Mouse (Mus musculus) ES-E14 (cell line): Measurements from ENCODE around the gene Ddx21. TPM values are rescaled to one million over a fixed set of nuclear protein-coding genes. Genes with fewer than 3 reads are reported as not detected.
A peak's percentile ranks its signal among the peaks of the same experiment; 100 is the strongest.

Experiments
- DNase-seq: peaks from one replicate; pipeline ENCODE4 v3.0.0-alpha.2; 2013; ENCODE audit warnings: low read depth, low spot score
- H3K27ac ChIP-seq: 2 replicates; pipeline ENCODE4 v1.5.1; 2012; ENCODE audit warnings: low read depth, mild to moderate bottlenecking, low read length, moderate library complexity, mixed read lengths; ENCODE audit not compliant: poor library complexity, insufficient read depth, severe bottlenecking
- H3K36me3 ChIP-seq: 2 replicates; pipeline ENCODE4 v1.6.1; 2012; ENCODE audit warnings: mild to moderate bottlenecking, low read length, moderate library complexity, mixed read lengths; ENCODE audit not compliant: control insufficient read depth, poor library complexity, insufficient read depth, severe bottlenecking
- H3K4me1 ChIP-seq, 2 experiments: fragments of 150-350 bp in 1 of 2; sonication (generic) in 1 of 2; 2 replicates each; pipeline ENCODE4 v1.6.1; 2012; ENCODE audit warnings: low read length in 2 of 2, mild to moderate bottlenecking in 1 of 2, mixed read lengths in 1 of 2; ENCODE audit not compliant: control insufficient read depth in 2 of 2, insufficient read depth in 2 of 2, poor library complexity in 1 of 2
- H3K4me3 ChIP-seq, 2 experiments: fragments of 150-350 bp in 1 of 2; sonication (generic) in 1 of 2; 2 replicates each; pipeline ENCODE4 v1.5.1; 2012; ENCODE audit warnings: low read length in 2 of 2, low read depth in 1 of 2, mild to moderate bottlenecking in 1 of 2, mixed read lengths in 1 of 2; ENCODE audit not compliant: insufficient read depth in 1 of 2, poor library complexity in 1 of 2, severe bottlenecking in 1 of 2
- H3K9ac ChIP-seq: 2 replicates; pipeline ENCODE4 v1.6.1; 2012; ENCODE audit warnings: low read depth, mild to moderate bottlenecking, low read length, mixed read lengths; ENCODE audit not compliant: poor library complexity, insufficient read depth, severe bottlenecking
- H3K9me3 ChIP-seq: fragments of 150-350 bp; sonication (generic); 2 replicates; pipeline ENCODE4 v1.6.1; 2012; ENCODE audit warnings: low read depth, mild to moderate bottlenecking, low read length; ENCODE audit not compliant: control insufficient read depth, insufficient read depth
- CHD2 ChIP-seq: IDR thresholded peaks from 2 replicates; pipeline ENCODE4 v1.6.1; 2014; ENCODE audit warnings: mild to moderate bottlenecking, low read depth, low read length, inconsistent platforms
- HCFC1 ChIP-seq: IDR thresholded peaks from 2 replicates; pipeline ENCODE4 v1.6.1; 2012; ENCODE audit warnings: low read length, inconsistent platforms, borderline replicate concordance; ENCODE audit not compliant: insufficient read depth
- MAFK ChIP-seq: IDR thresholded peaks from 2 replicates; pipeline ENCODE4 v1.6.1; 2014; ENCODE audit warnings: mild to moderate bottlenecking, low read depth, low read length, inconsistent platforms; ENCODE audit not compliant: insufficient read depth
- ZC3H11A ChIP-seq: IDR thresholded peaks from 2 replicates; pipeline ENCODE4 v1.6.1; 2012; ENCODE audit warnings: low read depth, mild to moderate bottlenecking, inconsistent platforms, low read length, borderline replicate concordance
- ZNF384 ChIP-seq: IDR thresholded peaks from 2 replicates; pipeline ENCODE4 v1.6.1; 2012; ENCODE audit warnings: low read depth, low read length, inconsistent platforms
- in situ Hi-C, 2 experiments: fragments of 600-800 bp; cut with MboI; formaldehyde crosslinking; loops; one replicate each; pipeline ENCODE4 v1.15.1; 2025; ENCODE audit warnings: low sequenced_read_pairs in 2 of 2, inconsistent platforms in 1 of 2; ENCODE audit not compliant: unreplicated experiment in 2 of 2
- total RNA-seq: library from RNA; depleted of rRNA; stranded (reverse); fragments of 300-350 nt; gene quantifications from 2 replicates; pipeline ENCODE4 v1.2.3, GENCODE M21; 2012

The Ddx21 gene
- total RNA-seq, 1 experiment = 185 TPM

- peaks cover 10% of the 10 kb centered on the region for H3K36me3 ChIP-seq
- no peak overlapping the region for H3K27ac ChIP-seq
- H3K9ac ChIP-seq = no peak overlapping the region
- in situ Hi-C loops = no loop called here
- no peaks in the 10 kb centered on the region for H3K4me1 ChIP-seq
- H3K9me3 ChIP-seq = no peaks in the 10 kb centered on the region
- no peak overlapping the region for H3K4me3 ChIP-seq
- TF ChIP-seq HCFC1 = no peak
- TF ChIP-seq ZC3H11A = no peak
- TF ChIP-seq CHD2 = no peak
- TF ChIP-seq MAFK = no peak
- no peak for TF ChIP-seq ZNF384
- no peak for DNase-seq
Measured at GRCm38 (mm10) chr10:62575001-62575400, 27.1 kb downstream of the Ddx21 start.

- in situ Hi-C loops = no loop called here
- Histone ChIP-seq H3K27ac (no peak overlapping the region), H3K36me3 (peaks cover 21% of the 10 kb centered on the region), H3K4me1 (no peaks in the 10 kb centered on the region), H3K9me3 (no peaks in the 10 kb centered on the region), H3K4me3 (no peak overlapping the region), H3K9ac (no peak overlapping the region)
- no peak for TF ChIP-seq MAFK
- TF ChIP-seq CHD2 = no peak
- no peak for TF ChIP-seq ZNF384
- TF ChIP-seq ZC3H11A = no peak
- no peak for TF ChIP-seq HCFC1
- DNase-seq = no peak
Measured at GRCm38 (mm10) chr10:62570126-62570871, 31.8 kb downstream of the Ddx21 start.

DNA sequence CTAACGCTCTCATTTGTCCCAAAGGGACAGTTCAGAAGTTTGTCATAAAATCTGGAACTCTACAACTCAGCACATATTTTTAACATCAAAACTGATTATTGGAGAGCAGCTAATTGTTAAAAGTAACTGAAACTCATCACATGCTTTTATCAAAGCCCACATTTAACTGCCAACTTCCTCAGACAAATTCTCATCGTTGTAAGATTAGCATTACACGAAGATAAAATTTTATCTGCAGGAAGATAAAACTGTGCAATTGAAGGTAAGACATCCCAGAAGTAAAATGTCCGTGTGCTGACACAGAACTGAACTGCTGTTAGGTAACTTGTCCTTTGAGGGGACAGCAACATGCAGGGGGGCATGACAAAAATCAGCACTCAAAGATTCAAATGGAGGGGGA lies 33.2 kb downstream of the Ddx21 start:
- Histone ChIP-seq H3K36me3 (peaks cover 22% of the 10 kb centered on the region), H3K9ac (no peak overlapping the region), H3K4me1 (no peaks in the 10 kb centered on the region), H3K27ac (no peak overlapping the region), H3K9me3 (no peaks in the 10 kb centered on the region), H3K4me3 (no peak overlapping the region)
- in situ Hi-C loops = no loop called here
- DNase-seq = no peak
- no peak for TF ChIP-seq ZNF384
- TF ChIP-seq MAFK = no peak
- TF ChIP-seq CHD2 = no peak
- no peak for TF ChIP-seq HCFC1
- no peak for TF ChIP-seq ZC3H11A

DNA sequence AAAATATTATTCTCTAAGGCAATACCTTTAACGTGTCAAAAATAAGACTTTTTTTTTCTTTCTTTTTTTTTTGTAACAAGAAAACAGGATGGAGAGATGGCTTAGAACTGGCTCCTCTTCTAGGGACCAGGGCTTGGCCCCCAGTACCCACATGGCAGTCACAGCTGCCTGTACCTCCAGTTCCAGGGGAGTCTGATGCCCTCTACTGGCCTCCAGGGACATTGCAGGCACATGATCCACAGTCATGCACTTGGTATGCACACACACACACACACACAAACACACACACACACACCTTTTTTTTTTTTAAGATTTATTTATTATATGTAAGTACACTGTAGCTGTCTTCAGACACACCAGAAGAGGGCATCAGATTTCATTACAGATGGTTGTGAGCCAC lies 44.3 kb downstream of the Ddx21 start:
- no peak overlapping the region for H3K27ac ChIP-seq
- TF ChIP-seq CHD2 = no peak
- TF ChIP-seq ZNF384 = peak; percentile 38; the same call in 1 of the 2 replicates
- TF ChIP-seq ZC3H11A = no peak
- no peaks in the 10 kb centered on the region for H3K9me3 ChIP-seq
- no peak overlapping the region for H3K9ac ChIP-seq
- peak; percentile 40 for DNase-seq
- H3K4me3 ChIP-seq = no peak overlapping the region
- no peaks in the 10 kb centered on the region for H3K4me1 ChIP-seq
- H3K36me3 ChIP-seq = peaks cover 8% of the 10 kb centered on the region; the same call in 1 of the 2 replicates
- in situ Hi-C loops = no loop called here

DNA sequence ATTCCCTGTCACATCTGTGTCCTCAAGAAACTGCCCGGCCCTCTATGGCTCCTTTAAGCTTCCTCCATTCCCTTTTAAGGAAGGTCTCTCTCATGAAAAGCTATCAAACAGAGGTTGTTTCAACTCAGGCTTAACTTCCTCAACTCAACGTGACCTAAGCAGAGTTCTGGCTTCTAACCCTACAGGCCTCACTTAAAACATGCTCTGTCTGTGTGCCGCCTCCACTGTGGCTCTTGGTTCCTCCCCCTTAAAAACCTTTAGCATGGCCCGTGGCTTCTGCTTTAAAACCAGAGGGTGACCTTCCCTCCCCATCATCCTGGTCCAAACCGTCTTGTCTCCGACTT lies 45.6 kb downstream of the Ddx21 start:
- no peak overlapping the region for H3K9ac ChIP-seq
- no peaks in the 10 kb centered on the region for H3K4me1 ChIP-seq
- no peaks in the 10 kb centered on the region for H3K9me3 ChIP-seq
- no peak for DNase-seq
- in situ Hi-C loops = no loop called here
- H3K4me3 ChIP-seq = no peak overlapping the region
- H3K27ac ChIP-seq = no peak overlapping the region
- TF ChIP-seq MAFK = no peak
- no peak for TF ChIP-seq HCFC1
- no peak for TF ChIP-seq ZC3H11A
- TF ChIP-seq ZNF384 = no peak
- H3K36me3 ChIP-seq = peaks cover 5% of the 10 kb centered on the region; the same call in 1 of the 2 replicates
